Mouse (Mus musculus): ENCODE measurements around the gene Pigl. TPM values are rescaled to one million over a fixed set of nuclear protein-coding genes. Genes with fewer than 3 reads are reported as not detected.

Gene Pigl
- polyA plus RNA-seq, 1 experiment from 2014 or later, result 12.1 TPM

DNA sequence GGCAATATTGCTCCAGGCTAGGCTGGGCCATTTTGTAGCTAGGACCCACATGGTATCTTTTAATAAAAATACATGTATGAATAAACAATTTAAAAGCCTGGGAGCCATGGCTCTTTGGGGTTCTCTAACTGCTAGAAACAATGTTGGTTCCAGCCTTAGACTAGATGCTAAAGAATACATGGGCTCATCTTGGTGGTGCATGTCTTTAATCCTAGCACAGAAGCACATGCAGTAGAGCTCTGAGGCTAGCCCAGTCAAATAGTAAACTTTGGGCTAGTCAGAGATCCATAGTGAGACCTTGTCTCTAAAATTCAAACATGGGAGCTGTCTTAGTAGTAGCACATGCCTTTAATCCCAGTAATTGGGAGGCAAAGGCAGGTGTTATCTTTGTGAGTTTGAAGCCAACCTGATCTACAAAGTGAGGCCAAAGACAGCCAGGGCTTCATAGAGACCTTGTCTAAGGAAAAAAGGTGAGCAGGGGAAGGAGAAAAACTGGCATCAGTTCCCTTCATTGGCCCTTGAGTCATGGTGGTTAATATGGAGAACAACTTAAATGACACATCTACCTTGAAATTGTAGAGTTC is 96.8 kb downstream of the Pigl start:
- Histone ChIP-seq H3K27ac (replicated peaks; ENCODE audit: low read depth, low read length) (no peak overlapping the region), H3K4me1 (ENCODE audit: control insufficient read depth, insufficient read depth, low read length) (no peaks in the 10 kb centered on the region; the same call in 1 of the 2 replicates), H3K36me3 (replicated peaks; ENCODE audit: control insufficient read depth, insufficient read depth, low read depth, low read length) (peaks cover 4% of the 10 kb centered on the region; the same call in 1 of the 2 replicates), H3K27me3 (ENCODE audit: control insufficient read depth, insufficient read depth, low read length) (no peaks in the 10 kb centered on the region), H3K9ac (replicated peaks; ENCODE audit: low read length) (no peak overlapping the region), H3K4me3 (ENCODE audit: low read depth, low read length) (no peak overlapping the region), H3K9me3 (replicated peaks; ENCODE audit: control insufficient read depth, low read length) (no peaks in the 10 kb centered on the region), H3K4me2 (ENCODE audit: low read depth, low read length) (peak overlapping the region; percentile 82; the same call in 1 of the 2 replicates)
- ATAC-seq (replicated peaks; ENCODE audit: insufficient number of reproducible peaks, low FRiP score, low TSS enrichment, low read depth) (no peak), DNase-seq (ENCODE audit: low spot score) (no peak)

DNA sequence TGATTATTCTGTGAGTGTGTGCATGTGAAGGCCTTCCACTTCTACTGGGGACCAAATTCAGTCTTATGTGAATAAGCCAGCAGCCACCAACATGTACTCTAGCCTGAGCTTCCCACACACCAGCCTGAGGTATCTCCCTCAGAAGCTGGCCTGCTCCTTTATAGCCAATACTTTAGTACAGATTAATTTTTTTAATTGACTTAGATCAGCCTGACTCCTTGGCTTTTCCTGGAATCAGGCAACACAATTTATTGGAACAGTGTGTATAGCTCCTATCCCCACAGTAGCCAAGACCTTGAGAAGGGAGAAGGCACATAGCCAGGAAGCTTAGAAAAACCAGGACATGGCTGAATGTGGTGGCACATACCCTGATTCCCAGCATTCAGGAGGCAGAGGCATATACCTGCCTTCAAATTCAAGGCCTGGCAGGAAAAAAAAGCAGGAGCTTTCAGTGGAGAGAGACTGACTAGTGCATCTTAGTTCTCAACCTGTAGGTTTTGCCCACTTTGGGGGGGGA is 97.7 kb downstream of the Pigl start:
- no peak for DNase-seq (ENCODE audit: low spot score)
- H3K4me1 ChIP-seq (ENCODE audit: control insufficient read depth, insufficient read depth, low read length), result peaks cover 2% of the 10 kb centered on the region; the same call in 1 of the 2 replicates
- no peak overlapping the region for H3K4me2 ChIP-seq (ENCODE audit: low read depth, low read length)

GRCm38 (mm10) chr11:62557205-62557604 is 98.9 kb downstream of the Pigl start:
- 69% methylated on average over 5 of the region's 5 CpGs for WGBS
- Histone ChIP-seq H3K9ac (replicated peaks; ENCODE audit: low read length) (no peak overlapping the region), H3K4me3 (ENCODE audit: low read depth, low read length) (no peak overlapping the region), H3K4me1 (ENCODE audit: control insufficient read depth, insufficient read depth, low read length) (peaks cover 2% of the 10 kb centered on the region; the same call in 1 of the 2 replicates), H3K27ac (replicated peaks; ENCODE audit: low read depth, low read length) (no peak overlapping the region), H3K36me3 (replicated peaks; ENCODE audit: control insufficient read depth, insufficient read depth, low read depth, low read length) (peaks cover 4% of the 10 kb centered on the region; the same call in 1 of the 2 replicates), H3K4me2 (ENCODE audit: low read depth, low read length) (no peak overlapping the region), H3K9me3 (replicated peaks; ENCODE audit: control insufficient read depth, low read length) (no peaks in the 10 kb centered on the region), H3K27me3 (ENCODE audit: control insufficient read depth, insufficient read depth, low read length) (no peaks in the 10 kb centered on the region)
- DNase-seq (ENCODE audit: low spot score) (no peak), ATAC-seq (replicated peaks; ENCODE audit: insufficient number of reproducible peaks, low FRiP score, low TSS enrichment, low read depth) (no peak)

More for the DNA sequence above, 97.7 kb downstream of the Pigl start:
- no peak overlapping the region for H3K27ac ChIP-seq (replicated peaks; ENCODE audit: low read depth, low read length)
- no peaks in the 10 kb centered on the region for H3K27me3 ChIP-seq (ENCODE audit: control insufficient read depth, insufficient read depth, low read length)
- ATAC-seq (replicated peaks; ENCODE audit: insufficient number of reproducible peaks, low FRiP score, low TSS enrichment, low read depth), result no peak
- no peak overlapping the region for H3K9ac ChIP-seq (replicated peaks; ENCODE audit: low read length)
- H3K36me3 ChIP-seq (replicated peaks; ENCODE audit: control insufficient read depth, insufficient read depth, low read depth, low read length), result peaks cover 4% of the 10 kb centered on the region; the same call in 1 of the 2 replicates
- no peaks in the 10 kb centered on the region for H3K9me3 ChIP-seq (replicated peaks; ENCODE audit: control insufficient read depth, low read length)
- no peak overlapping the region for H3K4me3 ChIP-seq (ENCODE audit: low read depth, low read length)

DNA sequence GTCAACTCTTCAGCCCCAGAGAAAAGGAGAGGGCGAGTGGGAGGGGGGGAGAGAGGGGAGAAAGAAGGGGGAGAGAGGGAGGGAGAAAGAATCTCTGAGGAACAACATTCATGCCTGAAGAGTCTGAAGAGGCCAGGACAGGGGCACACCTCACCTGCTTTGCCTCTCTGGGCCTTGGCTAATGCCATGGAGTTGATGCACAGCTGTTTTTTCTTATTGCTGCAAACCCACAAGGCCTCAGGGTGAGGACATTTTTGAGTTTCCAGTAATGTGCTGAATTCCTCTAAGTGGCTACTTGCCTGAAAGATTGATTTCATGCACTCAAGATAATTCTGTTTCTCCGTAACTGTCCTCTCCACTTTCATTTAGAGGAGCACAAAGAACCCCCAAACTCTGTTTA is 99.9 kb downstream of the Pigl start:
- DNase-seq (ENCODE audit: low spot score), result peak; percentile 35
- peaks cover 4% of the 10 kb centered on the region; the same call in 1 of the 2 replicates for H3K36me3 ChIP-seq (replicated peaks; ENCODE audit: control insufficient read depth, insufficient read depth, low read depth, low read length)
- H3K4me2 ChIP-seq (ENCODE audit: low read depth, low read length), result no peak overlapping the region
- WGBS, result 54% methylated on average over 2 of the region's 2 CpGs
- no peaks in the 10 kb centered on the region for H3K27me3 ChIP-seq (ENCODE audit: control insufficient read depth, insufficient read depth, low read length)
- H3K27ac ChIP-seq (replicated peaks; ENCODE audit: low read depth, low read length), result no peak overlapping the region
- H3K9me3 ChIP-seq (replicated peaks; ENCODE audit: control insufficient read depth, low read length), result no peaks in the 10 kb centered on the region
- no peak overlapping the region for H3K4me3 ChIP-seq (ENCODE audit: low read depth, low read length)
- ATAC-seq (replicated peaks; ENCODE audit: insufficient number of reproducible peaks, low FRiP score, low TSS enrichment, low read depth), result no peak
- H3K4me1 ChIP-seq (ENCODE audit: control insufficient read depth, insufficient read depth, low read length), result peaks cover 2% of the 10 kb centered on the region; the same call in 1 of the 2 replicates
- no peak overlapping the region for H3K9ac ChIP-seq (replicated peaks; ENCODE audit: low read length)

DNA sequence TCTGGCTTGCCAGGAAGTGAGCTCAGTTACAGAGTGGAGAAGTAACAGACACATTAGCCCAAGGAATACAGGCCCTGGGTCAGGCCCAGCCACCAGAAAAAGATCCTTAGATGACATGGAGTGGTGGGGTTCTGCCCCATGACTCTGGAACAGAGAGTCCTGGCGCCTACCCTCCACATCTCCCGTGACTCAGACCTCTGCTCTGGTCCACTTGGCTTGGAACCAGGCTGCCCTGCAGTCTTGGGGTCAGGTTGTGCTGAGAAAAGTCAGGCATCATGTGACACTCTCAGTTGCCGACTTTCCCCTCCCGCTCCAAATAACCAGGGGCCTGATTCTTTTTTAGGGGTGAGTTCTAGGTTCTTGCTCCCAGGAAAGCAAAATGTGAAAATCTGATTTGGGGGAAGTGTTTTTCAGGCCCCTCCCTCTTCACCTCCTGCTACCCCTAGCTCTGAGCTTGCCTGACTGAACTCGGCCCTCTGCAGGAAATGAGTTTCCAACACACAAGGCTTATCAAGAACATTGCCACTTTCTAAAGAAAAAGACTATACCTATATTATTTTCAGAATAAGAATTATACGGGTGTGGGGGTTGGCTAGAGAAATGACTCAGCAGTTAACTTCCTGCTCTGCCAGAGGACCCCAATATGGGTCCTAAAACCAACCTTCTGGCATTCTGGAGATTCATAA is 100.8 kb downstream of the Pigl start:
- ATAC-seq (replicated peaks; ENCODE audit: insufficient number of reproducible peaks, low FRiP score, low TSS enrichment, low read depth) (no peak), DNase-seq (ENCODE audit: low spot score) (no peak)
- no peak overlapping the region for H3K9ac ChIP-seq (replicated peaks; ENCODE audit: low read length)
- H3K4me1 ChIP-seq (ENCODE audit: control insufficient read depth, insufficient read depth, low read length), result 0 out of 2 replicates have a peak, but pooled peaks cover 2% of the 10 kb centered on the region
- 59% methylated on average over 6 of the region's 6 CpGs for WGBS
- no peak overlapping the region for H3K4me3 ChIP-seq (ENCODE audit: low read depth, low read length)
- no peak overlapping the region for H3K4me2 ChIP-seq (ENCODE audit: low read depth, low read length)
- no peak overlapping the region for H3K27ac ChIP-seq (replicated peaks; ENCODE audit: low read depth, low read length)
- no peaks in the 10 kb centered on the region for H3K36me3 ChIP-seq (replicated peaks; ENCODE audit: control insufficient read depth, insufficient read depth, low read depth, low read length)
- no peaks in the 10 kb centered on the region for H3K9me3 ChIP-seq (replicated peaks; ENCODE audit: control insufficient read depth, low read length)
- no peaks in the 10 kb centered on the region for H3K27me3 ChIP-seq (ENCODE audit: control insufficient read depth, insufficient read depth, low read length)

DNA sequence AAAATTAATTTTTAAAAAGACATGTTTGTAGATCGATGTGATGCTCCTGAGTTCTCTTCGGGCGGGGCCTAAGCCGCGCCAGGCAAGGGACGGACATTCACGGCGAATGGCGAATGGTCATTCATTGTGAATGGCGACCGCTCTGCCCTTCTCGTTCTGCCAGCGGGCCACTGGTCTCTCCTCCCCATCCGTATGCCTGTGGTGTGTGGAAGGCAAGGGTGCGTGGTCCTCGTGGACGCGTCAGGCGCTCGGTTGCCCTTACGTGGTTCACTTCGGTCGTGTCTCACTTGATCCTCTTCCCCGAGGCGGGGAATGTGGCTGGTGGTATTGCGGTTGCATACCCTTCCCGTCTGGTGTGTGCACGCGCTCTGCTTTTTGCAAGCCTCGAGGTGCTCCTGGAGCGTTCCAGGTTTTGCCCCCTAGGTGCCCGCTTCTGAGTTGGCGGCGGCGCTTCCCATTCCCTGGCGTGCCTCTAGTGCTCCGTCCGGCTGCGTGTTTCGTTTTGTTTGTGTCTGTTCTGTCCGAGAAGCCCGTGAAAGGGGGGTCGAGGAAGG is 102.3 kb downstream of the Pigl start:
- Histone ChIP-seq H3K9ac (replicated peaks; ENCODE audit: low read length) (no peak overlapping the region), H3K27me3 (ENCODE audit: control insufficient read depth, insufficient read depth, low read length) (no peaks in the 10 kb centered on the region), H3K36me3 (replicated peaks; ENCODE audit: control insufficient read depth, insufficient read depth, low read depth, low read length) (no peaks in the 10 kb centered on the region), H3K4me1 (ENCODE audit: control insufficient read depth, insufficient read depth, low read length) (0 out of 2 replicates have a peak, but pooled peaks cover 2% of the 10 kb centered on the region), H3K27ac (replicated peaks; ENCODE audit: low read depth, low read length) (no peak overlapping the region), H3K4me2 (ENCODE audit: low read depth, low read length) (peak overlapping the region; percentile 52), H3K4me3 (ENCODE audit: low read depth, low read length) (peak overlapping the region; percentile 21), H3K9me3 (replicated peaks; ENCODE audit: control insufficient read depth, low read length) (no peaks in the 10 kb centered on the region)
- ATAC-seq (replicated peaks; ENCODE audit: insufficient number of reproducible peaks, low FRiP score, low TSS enrichment, low read depth), result no peak
- DNase-seq (ENCODE audit: low spot score), result peak; percentile 30
- WGBS, result 30% methylated on average over 43 of the region's 43 CpGs

- whole genome bisulfite sequencing, result 85% methylated on average over 2 of the region's 2 CpGs
- DNase-seq (ENCODE audit: low spot score) (no peak), ATAC-seq (replicated peaks; ENCODE audit: insufficient number of reproducible peaks, low FRiP score, low TSS enrichment, low read depth) (no peak)
- H3K4me3 ChIP-seq (ENCODE audit: low read depth, low read length), result no peak overlapping the region
- 0 out of 2 replicates have a peak, but pooled peaks cover 2% of the 10 kb centered on the region for H3K4me1 ChIP-seq (ENCODE audit: control insufficient read depth, insufficient read depth, low read length)
- H3K9me3 ChIP-seq (replicated peaks; ENCODE audit: control insufficient read depth, low read length), result no peaks in the 10 kb centered on the region
- no peak overlapping the region for H3K9ac ChIP-seq (replicated peaks; ENCODE audit: low read length)
- H3K36me3 ChIP-seq (replicated peaks; ENCODE audit: control insufficient read depth, insufficient read depth, low read depth, low read length), result no peaks in the 10 kb centered on the region
- no peak overlapping the region for H3K4me2 ChIP-seq (ENCODE audit: low read depth, low read length)
- no peak overlapping the region for H3K27ac ChIP-seq (replicated peaks; ENCODE audit: low read depth, low read length)
- no peaks in the 10 kb centered on the region for H3K27me3 ChIP-seq (ENCODE audit: control insufficient read depth, insufficient read depth, low read length)
Observed at GRCm38 (mm10) chr11:62563590-62563989, 105.3 kb downstream of the Pigl start.
